ENCODE assay signal across 1 mouse cellular context in genomic region chr2:92060291-92060690, GRCm38 (mm10).
TF ChIP-seq lines count a peak whose summit lies in the region.

No protein-coding gene starts in this region.

TF ChIP-seq in CH12.LX, 34 proteins besides CTCF, POLR2A, EP300 and RAD21 (continued from another document):
- TF ChIP-seq CHD1 (IDR thresholded peaks at IDR 0.05; ENCODE audit: low read depth, low read length) (no peak), JUND (conservative IDR thresholded peaks at IDR 0.05; ENCODE audit: low read depth, low read length) (no peak), ZKSCAN1 (IDR thresholded peaks at IDR 0.05; ENCODE audit: borderline replicate concordance, low read depth, low read length) (no peak), MAZ (IDR thresholded peaks at IDR 0.05; ENCODE audit: low read depth, low read length) (no peak), MAFK (IDR thresholded peaks at IDR 0.05; ENCODE audit: insufficient replicate concordance, low read length) (no peak), SIN3A (IDR thresholded peaks at IDR 0.05; ENCODE audit: low read length) (no peak)
